Mouse (Mus musculus) liver, adult 2 months (tissue): ENCODE measurements around the gene Psmc2.

Experiments
- CTCF ChIP-seq: fragments of 200-500 bp; IDR thresholded peaks from 2 replicates; pipeline ENCODE4 v1.5.1; 2011; ENCODE audit warnings: low read depth, low read length, control low read depth
- POLR2A ChIP-seq: fragments of 200-500 bp; IDR thresholded peaks from 2 replicates; pipeline ENCODE4 v1.6.1; 2011; ENCODE audit warnings: low read length, control low read depth; ENCODE audit not compliant: insufficient read depth; ENCODE audit errors: extremely low read depth

DNA sequence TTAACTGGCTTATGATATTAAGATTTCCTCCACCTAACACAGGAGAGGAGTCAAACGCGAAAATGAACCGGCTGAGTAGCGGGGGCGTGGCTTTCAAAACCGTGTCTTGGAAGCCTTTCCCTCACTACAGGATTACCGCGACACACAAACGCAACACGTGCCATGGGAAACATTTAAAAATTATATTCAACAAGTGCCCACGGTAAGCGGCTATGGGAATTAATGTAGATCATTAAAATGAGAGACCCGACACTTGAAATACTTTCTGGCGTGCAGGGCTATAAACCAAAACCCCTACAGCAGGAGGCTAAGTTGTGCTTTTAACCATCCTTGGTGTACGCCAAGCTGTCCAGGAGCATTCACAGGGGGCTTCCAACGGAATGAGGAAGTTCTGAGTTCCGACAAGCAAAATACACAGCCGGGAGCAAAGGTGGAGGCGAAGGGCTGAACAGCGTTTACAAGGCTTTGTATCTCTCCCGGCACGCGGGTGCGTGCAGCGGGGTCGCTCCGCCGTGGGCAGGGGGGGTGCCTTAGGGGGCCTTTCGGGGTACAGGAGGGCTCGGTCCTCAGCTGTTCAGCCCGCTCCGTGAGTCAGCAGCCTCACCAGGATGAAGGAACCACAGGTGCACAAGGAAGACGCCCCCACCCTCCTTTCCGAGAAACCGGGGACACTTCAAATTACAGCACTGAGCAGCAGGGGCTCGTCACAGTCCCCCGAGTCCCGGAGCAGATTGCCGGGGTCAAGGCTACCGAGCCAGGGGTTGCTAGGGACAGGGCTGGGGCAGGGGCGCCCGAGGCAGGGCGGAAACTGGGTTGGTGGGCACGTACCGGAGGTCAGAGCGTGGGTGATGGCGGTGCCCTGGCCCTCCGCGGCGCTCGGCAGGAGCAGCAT, 676 bp upstream of the Psmc2 start:
- TF ChIP-seq POLR2A (no peak), CTCF (no peak)
